8 mouse cellular contexts compared by ENCODE assay signal in genomic region chr1:194223015-194223414, GRCm38 (mm10).
DNase-seq lines count a peak whose midpoint lies in the region; ATAC-seq lines count a peak whose summit lies in the region.

No protein-coding gene starts in this region.

- no peaks in the 10 kb centered on the region for H3K27me3 ChIP-seq in hindbrain, embryonic 16.5 days (replicated peaks; ENCODE audit: control insufficient read depth, insufficient read depth, low read length)

- no peak overlapping the region for H3K27ac ChIP-seq in hindbrain, embryonic 16.5 days (ENCODE audit: low read depth, low read length)

- no peaks in the 10 kb centered on the region for H3K9me3 ChIP-seq in hindbrain, embryonic 16.5 days (ENCODE audit: control insufficient read depth, low read length)

- H3K9ac ChIP-seq in hindbrain, embryonic 16.5 days (ENCODE audit: low read depth, low read length) = no peak overlapping the region

- ATAC-seq in hindbrain, embryonic 16.5 days = peak; percentile 73

- under 1% methylated on average over 9 of the region's 9 CpGs for WGBS in hindbrain, embryonic 16.5 days

- H3K4me2 ChIP-seq in hindbrain, embryonic 16.5 days (ENCODE audit: low read length) = no peak overlapping the region

- no peaks in the 10 kb centered on the region for H3K36me3 ChIP-seq in hindbrain, embryonic 16.5 days (ENCODE audit: control insufficient read depth, insufficient read depth, low read length)

- peaks cover 19% of the 10 kb centered on the region for H3K4me1 ChIP-seq in hindbrain, embryonic 16.5 days (ENCODE audit: control insufficient read depth, insufficient read depth, low read depth, low read length)

- peak; percentile 14 for DNase-seq in WW6 (ENCODE audit: low read depth, low spot score)
- DNase-seq in cerebellum, postnatal 25 days = peak; percentile 33 to 56
- peak; percentile 63 to 86 for DNase-seq in frontal cortex, postnatal 36 days (ENCODE audit: low spot score in 2 of 2)
- DNase-seq in left cerebral cortex, adult 18-20 months (ENCODE audit: low spot score in 2 of 2) = peak; percentile 72 to 73
- peak; percentile 83 to 91 for DNase-seq in lung, postnatal 4 days
- peak; percentile 67 for DNase-seq in right cerebral cortex, postnatal 14 days
- DNase-seq in urinary bladder, postnatal 36 days (ENCODE audit: low spot score in 2 of 2) = peak; percentile 65 to 68

- no peak overlapping the region for H3K4me3 ChIP-seq in hindbrain, embryonic 16.5 days (ENCODE audit: low read length)

Comparison
In these comparisons a context has a peak if more than half of its experiments do, and no peak if none do; other contexts are left out.
1. DNase-seq: peak in every context shown above with its lines; median percentile 87 in lung, postnatal 4 days; 74 in frontal cortex, postnatal 36 days; 72 in left cerebral cortex, adult 18-20 months; 67 in right cerebral cortex, postnatal 14 days; 66 in urinary bladder, postnatal 36 days; 44 in cerebellum, postnatal 25 days; 14 in WW6.